Mouse (Mus musculus) neural tube, embryonic 15.5 days (tissue): Measurements from ENCODE around the gene H2-Aa. TPM values are rescaled to one million over a fixed set of nuclear protein-coding genes. Genes with fewer than 3 reads are reported as not detected.

Experiments
- ATAC-seq: fragments of 200-750 bp; cut with Nextera tagmentation; 2 replicates; pipeline ENCODE4 v1.8.0; 2017; ENCODE audit warnings: mild to moderate bottlenecking, moderate TSS enrichment, moderate library complexity; ENCODE audit not compliant: low FRiP score
- H3K27ac ChIP-seq: fragments of 300-500 bp; sonication (generic); replicated peaks from 2 replicates; pipeline ENCODE4 v1.5.1; 2015; ENCODE audit warnings: mild to moderate bottlenecking, inconsistent platforms
- H3K27me3 ChIP-seq: fragments of 300-500 bp; sonication (generic); replicated peaks from 2 replicates; pipeline ENCODE4 v1.6.1; 2015; ENCODE audit warnings: inconsistent platforms
- H3K36me3 ChIP-seq: fragments of 300-500 bp; sonication (generic); 2 replicates; pipeline ENCODE4 v1.6.1; 2015; ENCODE audit warnings: inconsistent platforms
- H3K4me1 ChIP-seq: fragments of 300-500 bp; sonication (generic); 2 replicates; pipeline ENCODE4 v1.6.1; 2015; ENCODE audit warnings: inconsistent platforms
- H3K4me2 ChIP-seq: fragments of 300-500 bp; sonication (generic); 2 replicates; pipeline ENCODE4 v1.6.1; 2015; ENCODE audit warnings: inconsistent platforms, mild to moderate bottlenecking, moderate library complexity
- H3K4me3 ChIP-seq: fragments of 300-500 bp; sonication (generic); replicated peaks from 2 replicates; pipeline ENCODE4 v1.5.1; 2015; ENCODE audit warnings: mild to moderate bottlenecking, inconsistent platforms
- H3K9ac ChIP-seq: fragments of 300-500 bp; sonication (generic); replicated peaks from 2 replicates; pipeline ENCODE4 v1.6.1; 2015; ENCODE audit warnings: mild to moderate bottlenecking, inconsistent platforms
- H3K9me3 ChIP-seq: fragments of 300-500 bp; sonication (generic); replicated peaks from 2 replicates; pipeline ENCODE4 v1.6.1; 2016; ENCODE audit warnings: inconsistent platforms
- WGBS: fragments of 180-500 bp; shearing (Covaris S2); methylation state at CpG from one replicate; pipeline ENCODE4 v1.1.7; 2015; ENCODE audit warnings: mixed read lengths; 5-methylcytosine and 5-hydroxymethylcytosine counted together
- polyA plus RNA-seq: library from polyadenylated mRNA; unstranded; fragments of >200 nt; fragmentation: Nextera tagmentation; extraction: Ambion mirVana; gene quantifications from 2 replicates; pipeline ENCODE4 v1.2.1, GENCODE M21; 2015

The H2-Aa gene
- polyA plus RNA-seq, 1 experiment from 2014 or later, result 0.97 TPM

- H3K9ac ChIP-seq, result no peak overlapping the region
- H3K9me3 ChIP-seq, result no peaks in the 10 kb centered on the region
- 72% methylated on average over 3 of the region's 3 CpGs for WGBS
- no peak for ATAC-seq
- H3K4me2 ChIP-seq, result no peak overlapping the region
- H3K27me3 ChIP-seq, result no peaks in the 10 kb centered on the region
- no peak overlapping the region for H3K27ac ChIP-seq
- no peak overlapping the region for H3K4me3 ChIP-seq
- peaks cover 11% of the 10 kb centered on the region for H3K4me1 ChIP-seq
- no peaks in the 10 kb centered on the region for H3K36me3 ChIP-seq
Measured at GRCm38 (mm10) chr17:34299356-34299755, 11.7 kb upstream of the H2-Aa start.

- Histone ChIP-seq H3K27me3 (no peaks in the 10 kb centered on the region), H3K9me3 (no peaks in the 10 kb centered on the region), H3K4me2 (peak overlapping the region; percentile 54), H3K9ac (peak overlapping the region; percentile 37), H3K4me1 (peaks cover 15% of the 10 kb centered on the region), H3K27ac (peak overlapping the region; percentile 68), H3K36me3 (no peaks in the 10 kb centered on the region), H3K4me3 (peak overlapping the region; percentile 46)
- WGBS, result 21% methylated on average over 23 of the region's 23 CpGs
- ATAC-seq, result peak; percentile 92
Measured at GRCm38 (mm10) chr17:34295891-34296794, 8.5 kb upstream of the H2-Aa start.

- Histone ChIP-seq H3K36me3 (no peaks in the 10 kb centered on the region), H3K9me3 (no peaks in the 10 kb centered on the region), H3K4me2 (no peak overlapping the region), H3K4me3 (no peak overlapping the region), H3K27me3 (no peaks in the 10 kb centered on the region), H3K27ac (no peak overlapping the region), H3K4me1 (peaks cover 15% of the 10 kb centered on the region), H3K9ac (no peak overlapping the region)
- ATAC-seq, result no peak
Measured at GRCm38 (mm10) chr17:34295307-34295706, 7.7 kb upstream of the H2-Aa start.

DNA sequence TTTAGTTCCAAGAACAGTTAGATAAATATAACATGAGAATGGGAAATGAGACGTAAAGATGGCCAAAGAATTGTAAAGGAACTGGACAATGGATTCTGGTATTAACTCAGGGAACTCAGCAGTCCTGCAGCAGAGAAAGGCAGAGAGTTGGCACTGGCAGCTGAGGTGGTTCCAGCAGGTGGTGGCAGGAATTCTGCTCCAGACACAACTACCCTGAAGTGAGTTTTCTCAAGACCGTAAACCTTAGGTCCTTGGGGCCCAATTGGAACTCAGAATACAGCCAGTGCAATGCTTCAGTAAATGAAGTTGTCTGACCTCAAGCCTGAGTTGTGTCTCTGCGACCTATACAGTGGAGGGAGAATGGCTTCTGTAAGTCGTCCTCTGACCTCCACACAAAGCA is 6.6 kb upstream of the H2-Aa start:
- no peak overlapping the region for H3K27ac ChIP-seq
- no peaks in the 10 kb centered on the region for H3K36me3 ChIP-seq
- H3K27me3 ChIP-seq, result no peaks in the 10 kb centered on the region
- H3K4me3 ChIP-seq, result no peak overlapping the region
- H3K4me2 ChIP-seq, result no peak overlapping the region
- ATAC-seq, result no peak
- H3K9me3 ChIP-seq, result no peaks in the 10 kb centered on the region
- peaks cover 15% of the 10 kb centered on the region for H3K4me1 ChIP-seq
- 75% methylated on average over 4 of the region's 4 CpGs for WGBS
- no peak overlapping the region for H3K9ac ChIP-seq

DNA sequence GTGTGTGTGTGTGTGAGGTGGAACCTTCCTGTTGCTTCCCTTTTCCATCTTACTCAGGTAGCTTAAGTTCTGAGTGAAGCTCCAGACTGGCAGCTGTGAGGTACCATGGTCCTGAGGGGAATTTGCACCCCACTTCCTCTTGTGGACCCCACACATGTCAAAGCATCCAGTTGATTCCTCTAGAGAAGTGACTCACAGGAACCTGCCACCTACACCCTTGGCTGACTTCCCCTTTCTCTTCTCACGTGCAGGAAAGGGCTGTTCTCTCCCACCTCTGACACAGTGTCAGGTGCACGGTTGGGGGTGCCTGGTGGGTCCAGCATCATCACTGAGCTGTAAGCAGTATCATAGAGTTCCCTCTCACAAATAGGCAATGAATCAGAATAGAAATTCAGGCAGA is 5.9 kb upstream of the H2-Aa start:
- Histone ChIP-seq H3K4me1 (peaks cover 15% of the 10 kb centered on the region), H3K4me3 (no peak overlapping the region), H3K27ac (no peak overlapping the region), H3K27me3 (no peaks in the 10 kb centered on the region), H3K9me3 (no peaks in the 10 kb centered on the region), H3K9ac (no peak overlapping the region), H3K4me2 (no peak overlapping the region), H3K36me3 (no peaks in the 10 kb centered on the region)
- WGBS, result 59% methylated on average over 2 of the region's 2 CpGs
- ATAC-seq, result no peak

GRCm38 (mm10) chr17:34292570-34292969 is 4.9 kb upstream of the H2-Aa start:
- Histone ChIP-seq H3K4me3 (no peak overlapping the region), H3K27ac (no peak overlapping the region), H3K4me2 (no peak overlapping the region), H3K9ac (no peak overlapping the region), H3K27me3 (no peaks in the 10 kb centered on the region), H3K36me3 (no peaks in the 10 kb centered on the region), H3K4me1 (peaks cover 15% of the 10 kb centered on the region), H3K9me3 (no peaks in the 10 kb centered on the region)
- 98% methylated on average over 4 of the region's 4 CpGs for WGBS
- no peak for ATAC-seq

DNA sequence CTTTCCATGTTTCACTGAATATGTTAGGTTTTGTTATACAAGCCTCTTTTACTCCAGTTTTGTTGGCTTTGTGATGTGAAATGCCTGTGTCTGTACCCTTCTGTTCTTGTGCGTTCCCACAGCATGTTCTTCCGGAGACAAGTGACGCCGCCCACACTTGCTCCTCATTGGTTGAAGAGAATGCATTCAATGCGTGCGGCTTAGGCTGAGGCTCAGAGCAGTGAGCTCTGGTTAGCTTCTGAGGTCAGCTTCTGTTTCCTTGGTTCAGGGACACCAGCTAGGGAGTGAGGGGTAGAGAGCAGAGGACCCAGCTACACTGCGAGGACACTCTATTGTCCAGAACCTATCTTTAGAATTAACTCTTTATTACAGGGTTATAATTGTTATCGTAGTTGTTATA is 4.0 kb upstream of the H2-Aa start:
- Histone ChIP-seq H3K4me2 (no peak overlapping the region; the same call in 1 of the 2 replicates), H3K9ac (no peak overlapping the region), H3K9me3 (no peaks in the 10 kb centered on the region), H3K27ac (no peak overlapping the region), H3K4me1 (peaks cover 13% of the 10 kb centered on the region), H3K36me3 (no peaks in the 10 kb centered on the region), H3K4me3 (no peak overlapping the region), H3K27me3 (no peaks in the 10 kb centered on the region)
- WGBS, result 16% methylated on average over 8 of the region's 8 CpGs
- peak; percentile 85 for ATAC-seq

- WGBS, result 78% methylated on average over 3 of the region's 3 CpGs
- Histone ChIP-seq H3K36me3 (no peaks in the 10 kb centered on the region), H3K9me3 (no peaks in the 10 kb centered on the region), H3K27me3 (no peaks in the 10 kb centered on the region), H3K4me3 (no peak overlapping the region), H3K9ac (no peak overlapping the region), H3K4me2 (no peak overlapping the region), H3K27ac (no peak overlapping the region), H3K4me1 (peaks cover 5% of the 10 kb centered on the region; the same call in 1 of the 2 replicates)
- ATAC-seq, result no peak
Measured at GRCm38 (mm10) chr17:34288131-34288530, 508 bp upstream of the H2-Aa start.

DNA sequence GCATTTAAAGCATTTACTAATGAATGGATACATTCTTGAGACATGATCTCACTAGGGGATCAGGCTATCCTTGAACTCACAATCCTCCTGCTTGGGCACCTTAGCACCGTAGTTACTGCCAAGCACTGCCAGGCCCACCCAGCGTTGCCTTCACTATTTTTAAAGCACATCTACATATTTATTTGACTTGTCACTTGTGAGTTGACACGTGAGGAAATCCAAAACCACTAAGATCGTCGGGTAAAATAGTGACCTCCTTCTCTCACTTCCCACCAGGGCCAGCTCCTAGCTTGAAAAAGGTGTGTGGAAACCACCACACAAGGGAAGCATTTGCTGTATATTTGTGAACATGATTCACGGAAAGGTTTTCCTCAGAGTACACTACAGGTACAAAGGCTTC is 624 bp downstream of the H2-Aa start:
- Histone ChIP-seq H3K36me3 (no peaks in the 10 kb centered on the region), H3K27ac (no peak overlapping the region), H3K9me3 (no peaks in the 10 kb centered on the region), H3K4me1 (peaks cover 5% of the 10 kb centered on the region; the same call in 1 of the 2 replicates), H3K4me2 (no peak overlapping the region), H3K9ac (no peak overlapping the region), H3K4me3 (no peak overlapping the region), H3K27me3 (0 out of 2 replicates have a peak, but pooled peaks cover 2% of the 10 kb centered on the region)
- no peak for ATAC-seq
- 75% methylated on average over 6 of the region's 6 CpGs for WGBS

DNA sequence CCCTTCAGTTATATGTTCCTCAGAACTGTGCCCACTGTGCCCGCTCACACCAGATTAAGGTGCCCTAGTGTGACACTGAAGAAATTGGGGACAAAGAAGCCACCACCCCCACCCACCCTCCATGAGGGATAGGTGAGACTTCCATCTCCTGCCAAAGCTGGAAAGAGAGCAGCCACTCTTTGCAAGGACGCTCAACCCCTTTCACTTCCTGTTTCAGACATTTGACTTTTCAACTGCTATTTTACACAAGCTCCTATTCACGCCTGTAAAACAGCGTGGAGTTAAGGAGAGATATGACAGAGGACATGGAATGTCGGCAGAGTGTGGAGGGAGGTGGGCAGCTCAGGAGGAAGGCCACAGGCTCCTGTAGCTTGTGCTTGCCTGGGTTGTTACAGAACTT is 1.1 kb downstream of the H2-Aa start:
- Histone ChIP-seq H3K4me3 (no peak overlapping the region), H3K4me2 (no peak overlapping the region), H3K4me1 (peaks cover 2% of the 10 kb centered on the region; the same call in 1 of the 2 replicates), H3K9ac (no peak overlapping the region), H3K27me3 (0 out of 2 replicates have a peak, but pooled peaks cover 2% of the 10 kb centered on the region), H3K36me3 (no peaks in the 10 kb centered on the region), H3K27ac (no peak overlapping the region), H3K9me3 (no peaks in the 10 kb centered on the region)
- no peak for ATAC-seq
- WGBS, result 89% methylated on average over 5 of the region's 5 CpGs

DNA sequence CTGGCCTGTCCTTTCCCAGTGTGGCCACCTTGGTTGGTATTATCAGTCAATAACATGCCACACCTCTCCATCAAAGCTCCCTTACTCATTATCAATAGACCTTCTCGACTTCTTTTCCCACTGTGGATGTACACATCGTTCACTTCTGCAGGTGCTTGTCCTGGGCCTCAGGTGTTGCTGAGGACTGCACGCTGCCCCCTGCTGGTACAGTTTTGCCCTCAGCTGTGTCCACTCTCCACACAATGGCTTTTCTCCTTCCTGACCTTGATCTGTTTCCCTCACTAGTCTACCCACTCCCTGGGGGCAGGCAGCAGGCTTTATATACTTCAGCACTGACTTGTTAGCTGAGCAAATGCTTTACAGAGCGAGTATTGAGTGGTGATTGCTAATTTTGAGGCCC is 1.8 kb downstream of the H2-Aa start:
- no peak overlapping the region for H3K9ac ChIP-seq
- 0 out of 2 replicates have a peak, but pooled peaks cover 2% of the 10 kb centered on the region for H3K27me3 ChIP-seq
- no peak overlapping the region for H3K4me2 ChIP-seq
- H3K4me1 ChIP-seq, result no peaks in the 10 kb centered on the region
- H3K27ac ChIP-seq, result no peak overlapping the region
- 43% methylated on average over 4 of the region's 4 CpGs for WGBS
- H3K9me3 ChIP-seq, result no peaks in the 10 kb centered on the region
- H3K4me3 ChIP-seq, result no peak overlapping the region
- no peaks in the 10 kb centered on the region for H3K36me3 ChIP-seq
- no peak for ATAC-seq

- Histone ChIP-seq H3K27me3 (0 out of 2 replicates have a peak, but pooled peaks cover 2% of the 10 kb centered on the region), H3K36me3 (no peaks in the 10 kb centered on the region), H3K4me3 (no peak overlapping the region), H3K9ac (no peak overlapping the region), H3K4me2 (no peak overlapping the region), H3K4me1 (no peaks in the 10 kb centered on the region), H3K27ac (no peak overlapping the region), H3K9me3 (no peaks in the 10 kb centered on the region)
- WGBS, result 73% methylated on average over 4 of the region's 4 CpGs
- ATAC-seq, result no peak
Measured at GRCm38 (mm10) chr17:34285371-34285770, 2.3 kb downstream of the H2-Aa start.
